Mouse (Mus musculus): ENCODE measurements around the gene Qrich2. TPM values are rescaled to one million over a fixed set of nuclear protein-coding genes. Genes with fewer than 3 reads are reported as not detected.

The Qrich2 gene
- polyA plus RNA-seq, 1 experiment from 2014 or later: not detected

DNA sequence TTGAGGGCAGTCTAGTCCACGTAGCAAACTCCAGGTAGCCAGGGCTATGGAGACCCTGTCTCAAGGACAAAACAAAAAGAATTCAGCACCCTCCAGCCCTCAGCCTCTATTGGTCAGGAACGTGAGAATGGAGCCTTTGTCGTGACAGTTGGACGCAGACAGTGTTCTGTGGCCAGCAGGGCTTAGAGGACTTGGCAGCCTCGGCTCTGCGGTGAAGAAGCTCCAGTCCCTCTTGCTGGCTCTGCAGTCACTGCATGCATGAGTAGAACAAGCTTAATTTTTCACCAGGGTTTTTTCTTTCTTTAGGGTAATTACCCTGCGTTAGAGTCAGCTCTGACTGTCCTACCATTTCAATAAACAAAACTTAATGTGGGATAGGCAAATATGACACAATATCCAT is 15.7 kb upstream of the Qrich2 start:
- H3K36me3 ChIP-seq (ENCODE audit: control insufficient read depth, insufficient read depth, low read length): peaks cover 14% of the 10 kb centered on the region; the same call in 1 of the 2 replicates
- ATAC-seq (replicated peaks; ENCODE audit: low FRiP score): no peak
- H3K9ac ChIP-seq (ENCODE audit: low read length): no peak overlapping the region
- H3K9me3 ChIP-seq (ENCODE audit: control insufficient read depth, low read length): no peaks in the 10 kb centered on the region
- WGBS: 83% methylated on average over 7 of the region's 7 CpGs
- H3K4me1 ChIP-seq (replicated peaks; ENCODE audit: control insufficient read depth, insufficient read depth, low read length): no peaks in the 10 kb centered on the region
- H3K4me3 ChIP-seq (ENCODE audit: low read depth, low read length): no peak overlapping the region
- DNase-seq (ENCODE audit: low spot score): no peak
- H3K27ac ChIP-seq (ENCODE audit: low read depth, low read length): no peak overlapping the region
- H3K4me2 ChIP-seq (ENCODE audit: low read depth, low read length, severe bottlenecking): no peak overlapping the region
- no peaks in the 10 kb centered on the region for H3K27me3 ChIP-seq (ENCODE audit: control insufficient read depth, insufficient read depth, low read length)

DNA sequence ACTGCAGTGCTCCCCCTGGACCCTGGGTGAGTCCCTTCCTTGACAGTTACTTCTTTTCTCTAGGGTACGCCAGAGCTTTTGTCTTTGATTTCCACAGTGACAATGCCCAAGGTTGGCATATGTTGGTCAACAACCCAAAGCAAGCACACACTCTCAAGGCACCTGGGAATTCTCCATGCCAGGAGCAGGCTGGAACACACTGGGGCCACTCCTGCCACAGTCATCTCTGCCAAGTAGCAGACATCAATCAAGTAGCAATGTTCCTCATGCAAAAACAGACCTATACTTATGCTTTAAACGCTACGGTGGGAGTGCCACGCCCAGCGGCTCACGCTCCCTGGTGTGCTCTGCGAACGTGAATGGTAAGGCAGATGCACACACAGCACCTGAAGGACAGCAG is 14.9 kb upstream of the Qrich2 start:
- no peak overlapping the region for H3K4me3 ChIP-seq (ENCODE audit: low read depth, low read length)
- H3K4me1 ChIP-seq (replicated peaks; ENCODE audit: control insufficient read depth, insufficient read depth, low read length): no peaks in the 10 kb centered on the region
- no peak overlapping the region for H3K27ac ChIP-seq (ENCODE audit: low read depth, low read length)
- H3K4me2 ChIP-seq (ENCODE audit: low read depth, low read length, severe bottlenecking): no peak overlapping the region
- WGBS: 96% methylated on average over 8 of the region's 8 CpGs
- DNase-seq (ENCODE audit: low spot score): no peak
- H3K27me3 ChIP-seq (ENCODE audit: control insufficient read depth, insufficient read depth, low read length): no peaks in the 10 kb centered on the region
- H3K9ac ChIP-seq (ENCODE audit: low read length): no peak overlapping the region
- ATAC-seq (replicated peaks; ENCODE audit: low FRiP score): no peak
- H3K9me3 ChIP-seq (ENCODE audit: control insufficient read depth, low read length): no peaks in the 10 kb centered on the region
- H3K36me3 ChIP-seq (ENCODE audit: control insufficient read depth, insufficient read depth, low read length): peaks cover 15% of the 10 kb centered on the region; the same call in 1 of the 2 replicates

DNA sequence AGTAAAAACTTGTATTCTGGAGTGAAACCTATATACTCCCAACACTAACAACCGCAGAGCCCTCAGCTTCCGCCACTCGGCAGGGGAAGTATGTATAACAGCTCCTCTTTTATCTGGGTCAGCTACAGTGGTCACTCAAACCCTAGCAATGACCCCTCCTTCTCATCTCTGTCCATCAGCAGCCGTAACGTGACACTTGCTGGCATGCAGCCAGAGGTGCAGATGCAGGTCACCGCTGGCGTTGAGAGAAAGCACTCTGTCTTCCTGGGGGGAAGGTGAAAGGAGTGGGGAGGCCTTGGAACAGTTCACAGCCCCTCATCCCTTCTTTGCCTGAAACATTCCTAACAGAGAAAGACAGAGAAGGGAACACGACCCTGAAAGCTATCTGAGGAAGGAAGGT is 13.8 kb upstream of the Qrich2 start:
- no peak overlapping the region for H3K4me2 ChIP-seq (ENCODE audit: low read depth, low read length, severe bottlenecking)
- DNase-seq (ENCODE audit: low spot score) (no peak), ATAC-seq (replicated peaks; ENCODE audit: low FRiP score) (no peak)
- H3K4me3 ChIP-seq (ENCODE audit: low read depth, low read length): no peak overlapping the region
- no peak overlapping the region for H3K27ac ChIP-seq (ENCODE audit: low read depth, low read length)
- 73% methylated on average over 8 of the region's 8 CpGs for WGBS
- no peaks in the 10 kb centered on the region for H3K27me3 ChIP-seq (ENCODE audit: control insufficient read depth, insufficient read depth, low read length)
- H3K4me1 ChIP-seq (replicated peaks; ENCODE audit: control insufficient read depth, insufficient read depth, low read length): no peaks in the 10 kb centered on the region
- peaks cover 15% of the 10 kb centered on the region; the same call in 1 of the 2 replicates for H3K36me3 ChIP-seq (ENCODE audit: control insufficient read depth, insufficient read depth, low read length)
- no peak overlapping the region for H3K9ac ChIP-seq (ENCODE audit: low read length)
- no peaks in the 10 kb centered on the region for H3K9me3 ChIP-seq (ENCODE audit: control insufficient read depth, low read length)

DNA sequence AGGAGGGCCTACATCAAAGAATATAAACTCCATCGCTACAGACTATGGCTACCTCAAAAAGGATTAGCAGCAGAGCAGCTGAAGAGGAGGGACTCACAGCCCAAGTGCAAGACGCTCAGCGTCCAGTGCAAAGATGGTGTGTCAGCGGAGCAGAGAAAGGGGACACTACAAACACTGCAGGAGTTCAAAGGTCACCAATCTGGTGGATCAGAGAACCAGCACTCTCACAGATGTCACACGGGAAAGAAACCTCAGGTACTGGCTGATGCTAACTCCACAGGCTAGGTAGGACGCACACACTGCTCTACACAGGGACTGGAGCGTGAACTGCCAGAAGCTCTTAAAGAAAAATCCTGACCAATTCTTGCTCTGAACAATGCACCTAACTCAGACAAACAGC is 12.9 kb upstream of the Qrich2 start:
- Histone ChIP-seq H3K27ac (ENCODE audit: low read depth, low read length) (no peak overlapping the region), H3K27me3 (ENCODE audit: control insufficient read depth, insufficient read depth, low read length) (no peaks in the 10 kb centered on the region), H3K36me3 (ENCODE audit: control insufficient read depth, insufficient read depth, low read length) (peaks cover 15% of the 10 kb centered on the region; the same call in 1 of the 2 replicates), H3K4me3 (ENCODE audit: low read depth, low read length) (no peak overlapping the region), H3K9me3 (ENCODE audit: control insufficient read depth, low read length) (no peaks in the 10 kb centered on the region), H3K4me1 (replicated peaks; ENCODE audit: control insufficient read depth, insufficient read depth, low read length) (no peaks in the 10 kb centered on the region), H3K4me2 (ENCODE audit: low read depth, low read length, severe bottlenecking) (no peak overlapping the region), H3K9ac (ENCODE audit: low read length) (no peak overlapping the region)
- ATAC-seq (replicated peaks; ENCODE audit: low FRiP score) (no peak), DNase-seq (ENCODE audit: low spot score) (no peak)
- 87% methylated on average over 7 of the region's 7 CpGs for WGBS

DNA sequence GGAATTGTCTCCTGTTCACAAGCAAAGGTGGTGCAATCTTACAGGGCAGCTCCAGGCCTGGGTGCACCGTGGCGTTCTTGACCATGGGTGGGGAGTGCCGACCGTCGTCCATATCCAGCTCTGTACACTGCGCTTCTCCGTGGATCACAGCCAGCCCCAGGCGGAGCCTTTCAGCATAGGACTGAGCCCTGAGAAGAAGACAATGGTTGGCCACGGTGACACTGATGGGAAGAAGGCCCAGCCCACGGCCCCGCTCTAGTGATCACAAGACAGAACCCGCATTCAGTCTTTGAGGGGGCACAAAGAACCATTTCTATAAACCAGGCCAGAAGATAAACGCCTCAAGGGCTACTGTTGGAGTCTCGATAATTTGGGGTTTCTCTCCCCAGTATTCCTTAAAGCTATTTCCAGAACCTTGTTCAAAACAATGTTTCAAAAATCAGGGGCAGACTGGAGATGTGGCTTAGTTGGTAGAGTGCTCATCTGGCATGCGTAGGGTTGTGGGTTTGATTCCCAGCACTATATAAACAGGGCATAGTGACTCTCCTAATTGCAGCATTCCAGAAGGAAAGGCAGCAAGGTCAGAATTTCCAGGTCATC is 11.2 kb upstream of the Qrich2 start:
- ATAC-seq (replicated peaks; ENCODE audit: low FRiP score) (no peak), DNase-seq (ENCODE audit: low spot score) (no peak)
- Histone ChIP-seq H3K27ac (ENCODE audit: low read depth, low read length) (no peak overlapping the region), H3K9me3 (ENCODE audit: control insufficient read depth, low read length) (no peaks in the 10 kb centered on the region), H3K4me1 (replicated peaks; ENCODE audit: control insufficient read depth, insufficient read depth, low read length) (no peaks in the 10 kb centered on the region), H3K4me3 (ENCODE audit: low read depth, low read length) (no peak overlapping the region), H3K4me2 (ENCODE audit: low read depth, low read length, severe bottlenecking) (no peak overlapping the region), H3K27me3 (ENCODE audit: control insufficient read depth, insufficient read depth, low read length) (no peaks in the 10 kb centered on the region), H3K9ac (ENCODE audit: low read length) (no peak overlapping the region), H3K36me3 (ENCODE audit: control insufficient read depth, insufficient read depth, low read length) (peaks cover 11% of the 10 kb centered on the region; the same call in 1 of the 2 replicates)
- WGBS: 86% methylated on average over 15 of the region's 15 CpGs

DNA sequence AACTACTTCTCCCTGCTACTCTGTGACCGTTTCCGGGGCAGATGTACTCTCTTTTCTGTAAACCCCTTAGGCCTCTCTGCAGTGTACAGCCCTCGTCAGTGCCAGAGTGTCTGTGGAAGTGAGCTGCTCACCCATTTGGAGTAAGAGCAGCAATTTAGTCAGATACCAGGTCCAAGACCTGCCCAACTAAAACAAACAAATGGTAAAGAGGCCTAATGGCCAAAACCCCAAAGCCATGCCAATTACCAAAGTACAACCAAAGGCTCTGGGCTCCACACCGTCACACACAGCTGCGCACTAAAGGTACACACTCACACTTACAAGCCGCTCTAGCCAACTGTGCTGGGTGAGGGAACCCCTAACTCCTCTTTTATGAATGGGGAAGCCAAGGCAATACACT is 10.7 kb upstream of the Qrich2 start:
- Histone ChIP-seq H3K9ac (ENCODE audit: low read length) (no peak overlapping the region), H3K4me3 (ENCODE audit: low read depth, low read length) (no peak overlapping the region), H3K4me1 (replicated peaks; ENCODE audit: control insufficient read depth, insufficient read depth, low read length) (no peaks in the 10 kb centered on the region), H3K9me3 (ENCODE audit: control insufficient read depth, low read length) (no peaks in the 10 kb centered on the region), H3K27me3 (ENCODE audit: control insufficient read depth, insufficient read depth, low read length) (no peaks in the 10 kb centered on the region), H3K27ac (ENCODE audit: low read depth, low read length) (no peak overlapping the region), H3K36me3 (ENCODE audit: control insufficient read depth, insufficient read depth, low read length) (peaks cover 11% of the 10 kb centered on the region; the same call in 1 of the 2 replicates), H3K4me2 (ENCODE audit: low read depth, low read length, severe bottlenecking) (no peak overlapping the region)
- DNase-seq (ENCODE audit: low spot score): no peak
- 95% methylated on average over 6 of the region's 6 CpGs for whole genome bisulfite sequencing
- no peak for ATAC-seq (replicated peaks; ENCODE audit: low FRiP score)

DNA sequence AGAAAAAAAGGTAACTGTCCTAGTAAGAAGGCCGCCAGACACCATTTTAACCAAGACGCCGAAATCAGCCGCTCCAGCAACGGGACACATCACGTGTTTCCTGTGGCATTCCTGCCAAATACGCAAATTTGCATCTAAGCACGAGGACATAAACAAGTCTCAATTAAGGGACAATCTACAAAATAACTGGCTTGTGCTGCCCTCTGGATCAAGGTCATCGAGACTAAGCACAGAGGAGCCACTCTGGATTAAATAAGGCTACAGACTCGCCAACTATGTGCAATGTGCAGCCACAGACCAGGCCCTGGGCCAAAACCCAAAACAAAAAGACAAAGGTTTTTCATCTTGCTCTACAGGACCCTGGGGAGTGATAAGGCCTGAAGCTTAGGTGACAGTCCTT is 10.0 kb upstream of the Qrich2 start:
- ATAC-seq (replicated peaks; ENCODE audit: low FRiP score) (no peak), DNase-seq (ENCODE audit: low spot score) (no peak)
- no peaks in the 10 kb centered on the region for H3K4me1 ChIP-seq (replicated peaks; ENCODE audit: control insufficient read depth, insufficient read depth, low read length)
- H3K27me3 ChIP-seq (ENCODE audit: control insufficient read depth, insufficient read depth, low read length): no peaks in the 10 kb centered on the region
- H3K4me3 ChIP-seq (ENCODE audit: low read depth, low read length): no peak overlapping the region
- H3K36me3 ChIP-seq (ENCODE audit: control insufficient read depth, insufficient read depth, low read length): peaks cover 11% of the 10 kb centered on the region; the same call in 1 of the 2 replicates
- WGBS: 92% methylated on average over 10 of the region's 10 CpGs
- no peak overlapping the region for H3K27ac ChIP-seq (ENCODE audit: low read depth, low read length)
- no peak overlapping the region for H3K9ac ChIP-seq (ENCODE audit: low read length)
- H3K9me3 ChIP-seq (ENCODE audit: control insufficient read depth, low read length): no peaks in the 10 kb centered on the region
- H3K4me2 ChIP-seq (ENCODE audit: low read depth, low read length, severe bottlenecking): no peak overlapping the region

DNA sequence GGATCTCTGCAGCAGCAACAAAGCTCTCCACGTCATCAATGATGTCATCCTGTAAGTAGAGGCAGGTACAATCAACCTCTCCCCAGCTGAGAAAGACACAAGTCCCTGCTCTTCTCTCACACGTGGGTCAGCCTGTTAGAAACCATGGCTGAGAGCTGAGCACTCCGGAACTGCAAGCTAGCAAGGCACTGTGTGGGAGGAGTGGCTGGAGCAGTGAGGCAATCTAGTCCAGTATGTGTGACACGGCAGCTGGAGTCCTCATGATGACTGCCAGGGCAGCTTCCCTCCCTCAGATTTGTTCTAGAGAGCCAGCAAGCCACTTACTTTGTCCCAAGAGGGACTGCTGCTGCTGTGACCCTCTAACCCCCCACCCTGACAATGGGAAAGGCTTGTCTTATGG is 6.2 kb upstream of the Qrich2 start:
- H3K9ac ChIP-seq (ENCODE audit: low read length): no peak overlapping the region
- no peaks in the 10 kb centered on the region for H3K4me1 ChIP-seq (replicated peaks; ENCODE audit: control insufficient read depth, insufficient read depth, low read length)
- H3K9me3 ChIP-seq (ENCODE audit: control insufficient read depth, low read length): no peaks in the 10 kb centered on the region
- WGBS: 82% methylated on average over 4 of the region's 4 CpGs
- H3K36me3 ChIP-seq (ENCODE audit: control insufficient read depth, insufficient read depth, low read length): peaks cover 5% of the 10 kb centered on the region; the same call in 1 of the 2 replicates
- ATAC-seq (replicated peaks; ENCODE audit: low FRiP score): no peak
- no peak overlapping the region for H3K4me2 ChIP-seq (ENCODE audit: low read depth, low read length, severe bottlenecking)
- no peak overlapping the region for H3K4me3 ChIP-seq (ENCODE audit: low read depth, low read length)
- H3K27ac ChIP-seq (ENCODE audit: low read depth, low read length): no peak overlapping the region
- no peaks in the 10 kb centered on the region for H3K27me3 ChIP-seq (ENCODE audit: control insufficient read depth, insufficient read depth, low read length)
- DNase-seq (ENCODE audit: low spot score): no peak

DNA sequence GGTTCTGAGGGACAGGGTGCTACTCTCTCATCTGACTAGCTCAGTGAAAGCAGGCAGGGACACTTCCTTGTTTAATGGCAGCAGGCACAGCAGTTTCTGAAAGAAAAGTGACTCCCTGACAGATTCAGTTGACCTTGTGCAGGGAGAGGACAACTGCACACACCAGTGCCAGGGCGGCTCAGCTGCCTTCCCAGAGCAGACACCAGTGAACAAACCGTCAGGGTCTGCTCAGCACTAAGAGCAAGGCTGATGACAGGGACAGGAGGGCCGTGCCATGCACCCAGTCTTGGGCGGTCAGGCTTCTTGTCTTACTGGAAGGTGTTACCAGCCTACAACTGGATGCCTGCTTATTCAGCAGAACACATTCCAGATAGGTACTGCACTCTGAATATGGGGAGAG is 4.9 kb upstream of the Qrich2 start:
- peaks cover 3% of the 10 kb centered on the region; the same call in 1 of the 2 replicates for H3K36me3 ChIP-seq (ENCODE audit: control insufficient read depth, insufficient read depth, low read length)
- DNase-seq (ENCODE audit: low spot score) (no peak), ATAC-seq (replicated peaks; ENCODE audit: low FRiP score) (no peak)
- no peak overlapping the region for H3K4me2 ChIP-seq (ENCODE audit: low read depth, low read length, severe bottlenecking)
- no peak overlapping the region for H3K4me3 ChIP-seq (ENCODE audit: low read depth, low read length)
- H3K27ac ChIP-seq (ENCODE audit: low read depth, low read length): no peak overlapping the region
- H3K9ac ChIP-seq (ENCODE audit: low read length): no peak overlapping the region
- 94% methylated on average over 4 of the region's 4 CpGs for WGBS
- no peaks in the 10 kb centered on the region for H3K9me3 ChIP-seq (ENCODE audit: control insufficient read depth, low read length)
- H3K4me1 ChIP-seq (replicated peaks; ENCODE audit: control insufficient read depth, insufficient read depth, low read length): no peaks in the 10 kb centered on the region
- H3K27me3 ChIP-seq (ENCODE audit: control insufficient read depth, insufficient read depth, low read length): no peaks in the 10 kb centered on the region

Measured in forebrain, embryonic 11.5 days (tissue).